Mouse (Mus musculus): ENCODE measurements around the gene 4930524J08Rik.

Gene 4930524J08Rik

GRCm38 (mm10) chr5:100005431-100005830 lies 26.6 kb downstream of the 4930524J08Rik start:
- no peak for DNase-seq (ENCODE audit: low spot score in 2 of 2)

- no peak for DNase-seq (ENCODE audit: low spot score in 2 of 2)
These were observed 27.0 kb downstream of the 4930524J08Rik start for GRCm38 (mm10) chr5:100005896-100006295.

DNA sequence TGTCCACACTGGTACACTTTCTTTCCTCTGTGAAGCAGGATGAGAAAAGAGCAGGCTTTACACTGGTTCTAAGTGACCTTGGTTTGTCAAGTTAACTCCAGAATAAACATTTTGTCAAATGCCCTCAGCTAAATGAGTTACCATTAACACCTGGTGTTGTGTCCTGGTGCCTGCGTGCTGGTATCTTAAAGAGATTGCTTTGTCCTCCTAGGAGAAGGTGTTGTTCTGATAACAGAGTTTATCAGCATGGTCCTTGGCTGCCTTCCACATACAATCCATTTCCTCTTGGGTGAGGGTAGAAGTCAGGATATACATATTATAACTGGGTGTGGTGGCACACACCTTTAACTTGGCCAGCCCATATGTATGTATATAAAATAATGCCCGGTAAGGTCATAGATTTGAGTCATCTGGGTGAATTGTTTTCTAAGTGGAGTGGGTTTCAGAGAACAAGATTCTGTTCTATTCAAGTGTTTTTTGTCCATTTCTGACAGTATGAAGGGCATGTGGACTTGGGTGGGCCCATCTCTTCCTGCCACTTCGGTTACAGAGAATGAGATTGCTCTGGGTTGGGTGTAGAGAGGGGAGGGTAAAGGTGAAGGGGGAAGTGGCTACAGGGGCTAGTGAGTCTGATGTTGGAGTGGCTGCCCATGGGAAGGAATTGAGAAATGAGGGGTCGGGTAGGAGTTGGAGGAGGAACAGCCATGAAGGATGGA lies 27.6 kb downstream of the 4930524J08Rik start:
- DNase-seq (ENCODE audit: low spot score in 2 of 2) = no peak

- no peak for DNase-seq (ENCODE audit: low spot score in 2 of 2)
These were observed 28.1 kb downstream of the 4930524J08Rik start for GRCm38 (mm10) chr5:100007040-100007375.

DNA sequence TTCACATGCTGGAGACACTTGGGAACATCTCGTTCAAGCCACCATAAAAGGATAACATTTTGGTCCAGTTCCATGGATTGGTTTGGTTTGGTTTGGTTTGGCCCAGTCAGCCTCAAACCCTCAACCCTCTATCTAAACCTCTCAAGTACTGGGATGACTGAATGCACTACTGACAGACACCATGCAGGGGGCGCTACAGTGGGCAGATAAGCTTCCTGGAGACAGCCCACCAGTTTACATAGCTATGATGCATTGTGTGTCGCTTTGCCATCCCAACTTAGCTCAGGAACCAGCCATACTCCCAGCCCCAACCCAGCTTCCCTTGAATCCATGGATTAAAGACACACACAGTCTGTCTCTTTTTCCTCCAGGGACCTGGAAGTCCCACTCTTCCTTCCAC lies 29.6 kb downstream of the 4930524J08Rik start:
- no peak for DNase-seq (ENCODE audit: low spot score in 2 of 2)

GRCm38 (mm10) chr5:100012599-100012998 lies 33.7 kb downstream of the 4930524J08Rik start:
- DNase-seq (ENCODE audit: low spot score in 2 of 2) = no peak

GRCm38 (mm10) chr5:100020089-100020488 lies 41.2 kb downstream of the 4930524J08Rik start:
- no peak for DNase-seq (ENCODE audit: low spot score in 2 of 2)

DNA sequence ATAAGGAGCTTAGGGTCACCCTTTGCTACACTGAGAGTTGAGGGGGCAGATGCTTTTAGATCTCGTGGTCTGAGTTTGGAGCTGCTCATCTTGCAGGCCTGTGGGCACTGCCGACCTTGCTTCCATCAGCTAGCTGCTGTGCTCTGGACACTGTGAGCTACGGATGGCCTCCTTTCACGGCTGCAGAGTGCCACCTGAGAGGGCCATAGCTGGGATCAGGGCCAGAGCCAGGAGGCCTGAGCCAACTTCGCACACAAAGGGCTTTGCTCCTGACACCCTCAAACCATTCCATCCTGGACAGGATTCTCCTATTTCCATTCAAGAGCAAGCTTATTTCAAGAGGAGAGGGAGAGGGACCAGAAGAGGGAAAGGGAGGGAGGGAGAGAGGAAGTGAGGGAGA lies 45.5 kb downstream of the 4930524J08Rik start:
- no peak for DNase-seq (ENCODE audit: low spot score in 2 of 2)

DNA sequence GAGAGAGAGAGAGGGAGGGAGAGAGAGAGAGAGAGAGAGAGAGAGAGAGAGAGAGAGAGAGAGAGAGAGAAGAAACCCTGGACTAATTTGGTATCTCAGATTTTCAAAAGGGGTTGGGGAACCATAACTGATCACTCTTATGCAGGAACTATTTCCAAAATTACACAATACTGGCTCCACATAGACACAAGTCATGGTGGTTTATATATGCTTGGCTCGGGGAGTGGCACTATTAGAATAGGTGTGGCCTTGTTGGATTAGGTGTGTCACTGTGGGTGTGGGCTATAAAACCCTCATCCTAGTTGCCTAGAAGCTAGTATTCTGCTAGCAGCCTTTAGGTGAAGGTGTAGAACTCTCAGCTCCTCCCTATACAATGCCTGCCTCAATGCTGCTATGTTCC lies 46.0 kb downstream of the 4930524J08Rik start:
- no peak for DNase-seq (ENCODE audit: low spot score in 2 of 2)
